Mouse (Mus musculus) urinary bladder, adult 2 months (tissue): ENCODE results near the gene Cemip. TPM values are rescaled to one million over a fixed set of nuclear protein-coding genes. Genes with fewer than 3 reads are reported as not detected.
A peak's percentile ranks its signal among the peaks of the same experiment; 100 is the strongest.

ENCODE experiments used
- DNase-seq: peaks from one replicate; pipeline ENCODE4 v3.0.0; 2022; ENCODE audit warnings: low spot score
- polyA plus RNA-seq: library from polyadenylated mRNA; depleted of rRNA; stranded (reverse); fragments of >200 nt; gene quantifications from 2 replicates; pipeline ENCODE4 v1.2.3, GENCODE M21; 2012

Gene Cemip
- polyA plus RNA-seq, 1 experiment = 0.37 TPM

- DNase-seq = no peak
Observed at GRCm38 (mm10) chr7:84096501-84096900, 10.2 kb upstream of the Cemip start.

GRCm38 (mm10) chr7:84090793-84091192 is 4.5 kb upstream of the Cemip start:
- DNase-seq = no peak

- DNase-seq = no peak
Observed at GRCm38 (mm10) chr7:84089777-84090176, 3.5 kb upstream of the Cemip start.

- peak; percentile 37 for DNase-seq
Observed at GRCm38 (mm10) chr7:84088971-84089370, 2.7 kb upstream of the Cemip start.

GRCm38 (mm10) chr7:84088191-84088590 is 1.9 kb upstream of the Cemip start:
- no peak for DNase-seq

GRCm38 (mm10) chr7:84085049-84085945 is 1.0 kb downstream of the Cemip start:
- peak; percentile 51 for DNase-seq

GRCm38 (mm10) chr7:84077257-84078013 is 8.9 kb downstream of the Cemip start:
- DNase-seq = no peak

GRCm38 (mm10) chr7:84074266-84074665 is 12.0 kb downstream of the Cemip start:
- no peak for DNase-seq

GRCm38 (mm10) chr7:84073856-84074255 is 12.4 kb downstream of the Cemip start:
- DNase-seq = no peak

GRCm38 (mm10) chr7:84068931-84069330 is 17.4 kb downstream of the Cemip start:
- no peak for DNase-seq

GRCm38 (mm10) chr7:84059799-84060198 is 26.5 kb downstream of the Cemip start:
- no peak for DNase-seq

GRCm38 (mm10) chr7:84055961-84056629 is 30.2 kb downstream of the Cemip start:
- DNase-seq = no peak

GRCm38 (mm10) chr7:84053856-84054255 is 32.4 kb downstream of the Cemip start:
- no peak for DNase-seq

- no peak for DNase-seq
Observed at GRCm38 (mm10) chr7:84051423-84051822, 34.9 kb downstream of the Cemip start.

GRCm38 (mm10) chr7:84045546-84045945 is 40.8 kb downstream of the Cemip start:
- DNase-seq = no peak

GRCm38 (mm10) chr7:84044581-84045290 is 41.6 kb downstream of the Cemip start:
- DNase-seq = no peak

GRCm38 (mm10) chr7:84042726-84043125 is 43.6 kb downstream of the Cemip start:
- DNase-seq = no peak

GRCm38 (mm10) chr7:84039856-84040522 is 46.3 kb downstream of the Cemip start:
- DNase-seq = no peak

GRCm38 (mm10) chr7:84038642-84039041 is 47.7 kb downstream of the Cemip start:
- no peak for DNase-seq

GRCm38 (mm10) chr7:84032831-84033230 is 53.5 kb downstream of the Cemip start:
- DNase-seq = no peak
